Mouse (Mus musculus): ENCODE measurements around the gene Gbp4. TPM values are rescaled to one million over a fixed set of nuclear protein-coding genes. Genes with fewer than 3 reads are reported as not detected.
"Not testable (repeated sequence)": the region's sequence is repeated elsewhere in the genome, so short reads cannot be mapped to it uniquely, and the experiment has no call there.

The Gbp4 gene
- polyA plus RNA-seq, 1 experiment from 2014 or later = 0.32 TPM

DNA sequence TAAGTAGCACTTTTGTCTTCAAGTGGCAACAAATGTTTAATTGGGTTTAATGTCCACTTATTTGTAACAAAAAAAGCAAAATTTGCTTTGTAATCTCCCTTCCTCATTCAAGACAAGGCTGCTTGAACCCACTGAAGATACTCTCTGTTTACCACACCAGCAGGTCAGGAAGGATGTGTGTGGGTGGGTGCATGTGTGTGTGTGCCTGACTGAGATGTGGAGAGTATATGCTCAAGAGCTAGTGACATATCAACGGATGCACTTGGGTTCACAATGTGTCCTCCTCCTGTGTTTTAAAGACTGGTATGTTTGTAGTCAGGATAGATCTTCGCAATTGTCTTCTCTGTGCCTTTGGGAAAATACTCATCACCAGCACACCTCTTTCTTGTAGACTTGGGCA lies 24.7 kb downstream of the Gbp4 start:
- Histone ChIP-seq H3K9me3 (no peaks in the 10 kb centered on the region), H3K36me3 (no peaks in the 10 kb centered on the region), H3K4me3 (no peak overlapping the region), H3K9ac (no peak overlapping the region), H3K27ac (no peak overlapping the region), H3K27me3 (no peaks in the 10 kb centered on the region), H3K4me1 (no peaks in the 10 kb centered on the region), H3K4me2 (no peak overlapping the region)
- no peak for ATAC-seq (ENCODE audit: insufficient number of reproducible peaks, insufficient read depth, low FRiP score, low TSS enrichment, low read depth)
- 89% methylated on average over 2 of the region's 2 CpGs for WGBS

DNA sequence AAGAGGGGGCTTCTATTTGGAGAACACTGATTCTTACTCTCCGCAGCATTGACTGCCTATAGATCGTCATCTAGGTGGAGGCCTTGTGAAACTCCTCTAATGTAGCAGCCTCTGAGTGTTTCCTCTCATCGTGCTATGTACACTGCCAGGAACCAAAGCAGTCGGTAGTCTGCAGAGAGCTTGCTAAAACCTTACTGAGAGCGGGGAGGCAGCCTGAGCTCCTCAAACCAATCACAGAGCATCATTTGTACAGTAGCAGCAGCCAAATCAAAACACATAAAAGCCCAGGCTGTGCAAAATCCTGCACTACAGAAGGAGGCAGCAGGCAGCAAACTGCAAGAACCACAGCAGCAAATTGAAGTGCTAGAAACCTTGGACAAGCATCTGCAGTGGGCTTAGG lies 25.7 kb downstream of the Gbp4 start:
- Histone ChIP-seq H3K4me3 (no peak overlapping the region), H3K4me2 (no peak overlapping the region), H3K9ac (no peak overlapping the region), H3K36me3 (no peaks in the 10 kb centered on the region), H3K27ac (no peak overlapping the region), H3K4me1 (no peaks in the 10 kb centered on the region), H3K9me3 (no peaks in the 10 kb centered on the region), H3K27me3 (no peaks in the 10 kb centered on the region)
- 90% methylated on average over 5 of the region's 5 CpGs for WGBS
- no peak for ATAC-seq (ENCODE audit: insufficient number of reproducible peaks, insufficient read depth, low FRiP score, low TSS enrichment, low read depth)

DNA sequence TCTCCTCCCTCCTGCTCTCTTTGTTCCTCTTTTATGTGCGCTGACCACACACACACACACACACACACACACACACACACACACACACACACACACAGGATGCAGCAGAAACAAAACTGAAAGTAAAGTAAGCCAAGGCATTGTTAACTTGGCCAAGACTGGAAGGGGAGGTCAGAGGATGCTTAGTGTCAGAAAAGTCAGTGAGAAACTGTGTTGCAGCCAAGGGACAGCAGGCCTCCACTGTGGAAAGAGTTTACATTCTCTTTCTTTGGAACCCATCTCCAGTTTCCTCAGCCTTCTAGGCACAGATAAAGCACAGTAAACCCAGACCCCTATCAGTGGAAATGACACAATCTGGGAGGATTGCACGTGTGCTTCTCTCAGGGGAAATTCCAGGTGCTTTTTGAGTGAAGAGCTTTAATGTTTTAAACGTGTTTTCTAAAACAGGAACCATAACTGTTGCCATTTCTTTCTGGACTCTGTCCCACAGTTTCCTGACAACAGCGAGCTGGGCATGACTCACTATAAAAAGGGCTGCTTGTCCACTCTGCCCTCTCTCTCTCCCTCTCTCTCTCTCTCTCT lies 29.0 kb downstream of the Gbp4 start:
- not testable (repeated sequence) for H3K36me3 ChIP-seq; H3K27ac ChIP-seq; H3K4me1 ChIP-seq; H3K9ac ChIP-seq; H3K4me3 ChIP-seq; ATAC-seq (ENCODE audit: insufficient number of reproducible peaks, insufficient read depth, low FRiP score, low TSS enrichment, low read depth); H3K27me3 ChIP-seq; H3K4me2 ChIP-seq; H3K9me3 ChIP-seq
- 19% methylated on average over 4 of the region's 4 CpGs for WGBS

DNA sequence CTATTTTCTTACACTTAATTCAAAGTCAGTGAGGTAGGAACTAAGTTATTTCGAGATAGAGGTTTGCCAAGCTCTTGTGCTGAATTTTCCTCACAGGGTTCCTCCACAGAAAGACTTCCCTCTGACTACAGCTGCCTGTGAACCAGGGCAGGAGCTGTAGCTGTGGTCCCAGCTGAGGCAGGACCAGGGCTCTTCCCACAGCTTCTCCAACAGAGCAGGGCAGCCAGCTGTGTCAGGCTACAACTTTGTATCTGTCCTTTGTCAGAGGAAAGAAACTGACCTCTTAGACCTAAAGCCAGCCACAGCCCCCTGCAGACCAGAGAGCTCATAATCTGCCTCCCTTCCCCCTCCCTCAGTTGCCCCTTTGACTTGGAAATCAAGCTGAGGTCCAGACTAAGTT lies 29.6 kb downstream of the Gbp4 start:
- not testable (repeated sequence) for H3K9ac ChIP-seq; H3K4me2 ChIP-seq; H3K4me3 ChIP-seq; H3K9me3 ChIP-seq; H3K36me3 ChIP-seq; H3K4me1 ChIP-seq; ATAC-seq (ENCODE audit: insufficient number of reproducible peaks, insufficient read depth, low FRiP score, low TSS enrichment, low read depth); H3K27me3 ChIP-seq; H3K27ac ChIP-seq
- 28% methylated on average over 1 of the region's 1 CpGs for WGBS

DNA sequence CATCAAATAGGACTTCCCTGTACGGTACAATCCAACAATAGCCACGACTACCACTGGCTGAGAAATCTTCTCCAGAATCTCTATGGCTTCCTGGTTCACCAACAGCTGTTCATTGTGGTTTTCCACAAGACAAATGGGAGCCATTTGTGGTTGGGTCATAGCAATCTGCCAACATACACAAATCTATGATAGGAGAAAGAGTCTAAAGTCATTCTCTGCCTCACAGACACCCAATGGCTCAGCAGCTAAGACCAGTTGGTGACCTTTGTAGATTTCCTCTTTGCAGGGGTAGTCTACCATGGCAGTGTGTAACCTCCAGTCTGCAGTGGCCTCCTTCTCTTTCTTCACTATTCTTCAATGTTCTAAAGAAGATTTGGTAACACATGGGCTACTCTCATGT lies 33.7 kb downstream of the Gbp4 start:
- WGBS = 71% methylated on average over 2 of the region's 2 CpGs
- not testable (repeated sequence) for H3K4me3 ChIP-seq

DNA sequence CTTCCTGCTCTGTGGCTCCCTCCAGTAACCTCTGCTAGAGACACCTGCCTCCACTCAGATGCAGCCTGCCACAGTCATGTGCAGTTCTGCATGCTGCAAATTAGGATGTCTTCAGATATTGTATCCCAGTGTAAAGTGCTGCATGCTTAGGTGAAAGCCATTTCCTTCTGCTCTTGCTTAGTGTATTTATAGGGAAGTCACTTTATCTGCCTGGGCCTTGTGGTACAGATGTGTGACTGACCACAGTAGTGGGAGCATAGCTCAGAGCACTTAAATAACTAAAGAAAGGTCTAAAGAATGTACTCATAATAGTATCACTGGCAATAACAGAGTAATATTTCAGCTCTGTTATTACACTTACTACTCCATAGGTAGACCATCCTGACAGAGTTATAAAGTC lies 57.5 kb downstream of the Gbp4 start:
- H3K4me1 ChIP-seq = no peaks in the 10 kb centered on the region
- H3K27ac ChIP-seq = no peak overlapping the region
- H3K4me2 ChIP-seq = no peak overlapping the region
- H3K9me3 ChIP-seq = no peaks in the 10 kb centered on the region
- no peaks in the 10 kb centered on the region for H3K36me3 ChIP-seq
- no peak overlapping the region for H3K4me3 ChIP-seq
- ATAC-seq (ENCODE audit: insufficient number of reproducible peaks, insufficient read depth, low FRiP score, low TSS enrichment, low read depth) = no peak
- H3K9ac ChIP-seq = no peak overlapping the region
- H3K27me3 ChIP-seq = no peaks in the 10 kb centered on the region

More for the DNA sequence above, 33.7 kb downstream of the Gbp4 start:
- not testable (repeated sequence) for H3K9ac ChIP-seq; H3K27me3 ChIP-seq; H3K4me1 ChIP-seq; H3K36me3 ChIP-seq; ATAC-seq (ENCODE audit: insufficient number of reproducible peaks, insufficient read depth, low FRiP score, low TSS enrichment, low read depth); H3K4me2 ChIP-seq; H3K9me3 ChIP-seq; H3K27ac ChIP-seq

DNA sequence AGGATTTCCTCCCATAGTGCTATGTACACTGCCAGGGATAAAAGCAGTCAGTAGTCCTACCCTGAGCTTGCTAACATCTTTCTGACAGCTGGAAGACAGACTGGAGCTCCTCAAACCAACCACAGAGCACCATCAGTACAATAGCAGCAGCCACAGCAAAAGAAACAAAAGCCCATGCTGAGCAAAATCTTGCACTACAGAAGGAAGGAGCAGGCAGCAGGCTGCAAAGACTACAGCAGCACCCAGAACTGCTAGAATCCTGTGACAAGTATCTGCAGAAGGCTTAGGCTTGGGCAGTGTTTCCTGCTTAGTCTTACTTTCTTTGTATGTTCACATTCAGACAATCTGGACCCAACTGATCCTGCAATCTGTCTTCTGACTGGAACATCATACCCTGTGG lies 71.0 kb downstream of the Gbp4 start:
- not testable (repeated sequence) for H3K9ac ChIP-seq; H3K4me2 ChIP-seq; H3K4me1 ChIP-seq; H3K36me3 ChIP-seq; H3K27me3 ChIP-seq; H3K4me3 ChIP-seq; H3K27ac ChIP-seq; H3K9me3 ChIP-seq; ATAC-seq (ENCODE audit: insufficient number of reproducible peaks, insufficient read depth, low FRiP score, low TSS enrichment, low read depth)

Other genes with a start within 250 kb of the Gbp4 start
- gene Abcg3, start 156.9 kb downstream of the Gbp4 start, polyA plus RNA-seq (2015; fragmentation: Nextera tagmentation; extraction: Ambion mirVana) = 0.48 and 0.70 TPM in 2 replicates
- 0.87 and 1.0 TPM in 2 replicates for gene Gbp9, start within 50 bp of the Gbp4 start, polyA plus RNA-seq (2015; fragmentation: Nextera tagmentation; extraction: Ambion mirVana)
- gene Gbp8, start within 50 bp of the Gbp4 start, polyA plus RNA-seq (2015; fragmentation: Nextera tagmentation; extraction: Ambion mirVana) = 0.22 TPM in 1 of 2 replicates, not detected in the other
- not detected in 2 replicates for gene Gbp10, start 99.9 kb upstream of the Gbp4 start, polyA plus RNA-seq (2015; fragmentation: Nextera tagmentation; extraction: Ambion mirVana)
- not detected in 2 replicates for gene Gm43302, start 154.1 kb upstream of the Gbp4 start, polyA plus RNA-seq (2015; fragmentation: Nextera tagmentation; extraction: Ambion mirVana)
- gene Gbp6, start 154.1 kb upstream of the Gbp4 start, polyA plus RNA-seq (2015; fragmentation: Nextera tagmentation; extraction: Ambion mirVana) = 0.39 and 0.88 TPM in 2 replicates

All from embryonic facial prominence, embryonic 13.5 days (tissue).